Mouse (Mus musculus) small intestine, adult 2 months (tissue): ENCODE data around the gene Gabbr2. TPM values are rescaled to one million over a fixed set of nuclear protein-coding genes. Genes with fewer than 3 reads are reported as not detected.

Experiments used
- H3K27ac ChIP-seq: fragments of 200-500 bp; 2 replicates; pipeline ENCODE4 v1.5.1; 2012; ENCODE audit warnings: low read depth, low read length, control low read depth, inconsistent platforms; ENCODE audit not compliant: insufficient read depth
- H3K27me3 ChIP-seq: fragments of 200-500 bp; 2 replicates; pipeline ENCODE4 v1.6.1; 2012; ENCODE audit warnings: mild to moderate bottlenecking, moderate library complexity, low read length, inconsistent platforms; ENCODE audit not compliant: control insufficient read depth, insufficient read depth
- H3K36me3 ChIP-seq: fragments of 200-500 bp; 2 replicates; pipeline ENCODE4 v1.6.1; 2012; ENCODE audit warnings: mild to moderate bottlenecking, low read length, control low read depth, inconsistent platforms; ENCODE audit not compliant: control insufficient read depth, insufficient read depth
- H3K4me1 ChIP-seq: fragments of 200-500 bp; 2 replicates; pipeline ENCODE4 v1.6.1; 2012; ENCODE audit warnings: low read length, inconsistent platforms, mixed read lengths; ENCODE audit not compliant: control insufficient read depth, insufficient read depth, insufficient read length
- H3K4me3 ChIP-seq: fragments of 200-500 bp; 2 replicates; pipeline ENCODE4 v1.5.1; 2012; ENCODE audit warnings: low read depth, mild to moderate bottlenecking, control low read depth, inconsistent platforms, low read length, moderate library complexity
- CTCF ChIP-seq: fragments of 200-500 bp; IDR thresholded peaks from 2 replicates; pipeline ENCODE4 v1.5.1; 2012; ENCODE audit warnings: low read depth, mild to moderate bottlenecking, control low read depth, inconsistent platforms, low read length, moderate library complexity, mixed read lengths; ENCODE audit not compliant: insufficient replicate concordance, insufficient read length; ENCODE audit errors: extremely low read depth
- POLR2A ChIP-seq: fragments of 200-500 bp; IDR thresholded peaks from 2 replicates; pipeline ENCODE4 v1.6.1; 2012; ENCODE audit warnings: low read depth, mild to moderate bottlenecking, control low read depth, inconsistent platforms, low read length, moderate library complexity
- WGBS: fragments of 180-500 bp; shearing (Covaris S2); methylation state at CpG from one replicate; pipeline ENCODE4 v1.1.7; 2018; 5-methylcytosine and 5-hydroxymethylcytosine counted together
- polyA plus RNA-seq: library from polyadenylated mRNA; depleted of rRNA; stranded (reverse); fragments of >200 nt; gene quantifications from 2 replicates; pipeline ENCODE4 v1.2.3, GENCODE M21; 2012; rRNA removed

Gene Gabbr2
- polyA plus RNA-seq, 1 experiment = 0.74 TPM

GRCm38 (mm10) chr4:46613618-46614017 is 378.1 kb downstream of the Gabbr2 start:
- no peaks in the 10 kb centered on the region for H3K4me1 ChIP-seq
- WGBS = 70% methylated on average over 12 of the region's 12 CpGs
- H3K27me3 ChIP-seq = no peaks in the 10 kb centered on the region
- no peak overlapping the region for H3K27ac ChIP-seq
- TF ChIP-seq POLR2A (no peak), CTCF (no peak)
- H3K36me3 ChIP-seq = peaks cover 2% of the 10 kb centered on the region; the same call in 1 of the 2 replicates
- no peak overlapping the region for H3K4me3 ChIP-seq

Other genes with a start within 250 kb of the Gabbr2 start
- 2.5 and 3.0 TPM in 2 replicates for gene Anks6, start 65.6 kb upstream of the Gabbr2 start, polyA plus RNA-seq
- 18.0 and 28.3 TPM in 2 replicates for gene Galnt12, start 100.0 kb upstream of the Gabbr2 start, polyA plus RNA-seq
- gene Col15a1, start 216.3 kb upstream of the Gabbr2 start, polyA plus RNA-seq = 12.6 and 15.7 TPM in 2 replicates